Mouse (Mus musculus) heart, embryonic 13.5 days (tissue): ENCODE measurements around the gene Wdr86. TPM values are rescaled to one million over a fixed set of nuclear protein-coding genes. Genes with fewer than 3 reads are reported as not detected.

ENCODE experiments used
- ATAC-seq: fragments of 200-750 bp; cut with Nextera tagmentation; 2 replicates; pipeline ENCODE4 v1.8.0; 2017; ENCODE audit warnings: moderate TSS enrichment; ENCODE audit not compliant: insufficient number of reproducible peaks, low FRiP score, low TSS enrichment; ENCODE audit errors: extremely low read depth
- H3K27ac ChIP-seq: fragments of 300-500 bp; sonication (generic); replicated peaks from 2 replicates; pipeline ENCODE4 v1.5.1; 2015; ENCODE audit warnings: moderate library complexity, mild to moderate bottlenecking, inconsistent platforms
- H3K27me3 ChIP-seq: fragments of 300-500 bp; sonication (generic); replicated peaks from 2 replicates; pipeline ENCODE4 v1.6.1; 2015; ENCODE audit warnings: mild to moderate bottlenecking, inconsistent platforms
- H3K36me3 ChIP-seq: fragments of 300-500 bp; sonication (generic); 2 replicates; pipeline ENCODE4 v1.6.1; 2015; ENCODE audit warnings: mild to moderate bottlenecking, inconsistent platforms
- H3K4me1 ChIP-seq: fragments of 300-500 bp; sonication (generic); 2 replicates; pipeline ENCODE4 v1.6.1; 2015; ENCODE audit warnings: inconsistent platforms
- H3K4me2 ChIP-seq: fragments of 300-500 bp; sonication (generic); 2 replicates; pipeline ENCODE4 v1.6.1; 2015; ENCODE audit warnings: inconsistent platforms, mild to moderate bottlenecking, moderate library complexity
- H3K4me3 ChIP-seq: fragments of 300-500 bp; sonication (generic); 2 replicates; pipeline ENCODE4 v1.5.1; 2015; ENCODE audit warnings: moderate library complexity, mild to moderate bottlenecking, inconsistent platforms
- H3K9ac ChIP-seq: fragments of 300-500 bp; sonication (generic); 2 replicates; pipeline ENCODE4 v1.6.1; 2015; ENCODE audit warnings: inconsistent platforms, mild to moderate bottlenecking, moderate library complexity
- H3K9me3 ChIP-seq: fragments of 300-500 bp; sonication (generic); 2 replicates; pipeline ENCODE4 v1.6.1; 2016; ENCODE audit warnings: inconsistent platforms
- WGBS: fragments of 180-500 bp; shearing (Covaris S2); methylation state at CpG from one replicate; pipeline ENCODE4 v1.1.7; 2015; ENCODE audit warnings: mixed read lengths; 5-methylcytosine and 5-hydroxymethylcytosine counted together
- polyA plus RNA-seq: library from polyadenylated mRNA; unstranded; fragments of >200 nt; fragmentation: Nextera tagmentation; extraction: Ambion mirVana; gene quantifications from 2 replicates; pipeline ENCODE4 v1.2.1, GENCODE M21; 2015

Wdr86 gene
- polyA plus RNA-seq, 1 experiment from 2014 or later: 7.7 TPM

GRCm38 (mm10) chr5:24730986-24731385 is 459 bp upstream of the Wdr86 start:
- H3K9me3 ChIP-seq: no peaks in the 10 kb centered on the region

GRCm38 (mm10) chr5:24729797-24730487 is 585 bp downstream of the Wdr86 start:
- H3K4me1 ChIP-seq: peaks cover 63% of the 10 kb centered on the region
- H3K36me3 ChIP-seq: no peaks in the 10 kb centered on the region
- peak overlapping the region; percentile 62 for H3K4me3 ChIP-seq
- peak overlapping the region; percentile 83 for H3K9ac ChIP-seq
- 1% methylated on average over 49 of the region's 49 CpGs for WGBS
- peaks cover 38% of the 10 kb centered on the region for H3K27me3 ChIP-seq
- H3K4me2 ChIP-seq: peak overlapping the region; percentile 87
- H3K27ac ChIP-seq: peak overlapping the region; percentile 24; the same call in 1 of the 2 replicates
- H3K9me3 ChIP-seq: no peaks in the 10 kb centered on the region
- ATAC-seq: 0 out of 2 replicates have a peak, but pooled peaks have one; percentile 1

More at GRCm38 (mm10) chr5:24730986-24731385, 459 bp upstream of the Wdr86 start:
- no peak for ATAC-seq
- H3K4me3 ChIP-seq: peak overlapping the region; percentile 62
- H3K4me2 ChIP-seq: peak overlapping the region; percentile 87
- H3K36me3 ChIP-seq: no peaks in the 10 kb centered on the region
- peak overlapping the region; percentile 83 for H3K9ac ChIP-seq
- 1% methylated on average over 15 of the region's 15 CpGs for WGBS
- peaks cover 53% of the 10 kb centered on the region for H3K4me1 ChIP-seq
- H3K27ac ChIP-seq: peak overlapping the region; percentile 20
- peaks cover 38% of the 10 kb centered on the region for H3K27me3 ChIP-seq

- WGBS: 42% methylated on average over 12 of the region's 12 CpGs
Observed at GRCm38 (mm10) chr5:24726901-24727836, 3.4 kb downstream of the Wdr86 start.

GRCm38 (mm10) chr5:24725897-24726296 is 4.6 kb downstream of the Wdr86 start:
- Histone ChIP-seq H3K27ac (peak overlapping the region; percentile 69; the same call in 1 of the 2 replicates), H3K9me3 (no peaks in the 10 kb centered on the region), H3K36me3 (peaks cover 5% of the 10 kb centered on the region; the same call in 1 of the 2 replicates), H3K27me3 (peaks cover 26% of the 10 kb centered on the region), H3K4me2 (no peak overlapping the region), H3K4me3 (no peak overlapping the region), H3K9ac (no peak overlapping the region), H3K4me1 (peaks cover 48% of the 10 kb centered on the region)
- WGBS: 45% methylated on average over 6 of the region's 6 CpGs
- ATAC-seq: no peak

More at GRCm38 (mm10) chr5:24726901-24727836, 3.4 kb downstream of the Wdr86 start:
- Histone ChIP-seq H3K27me3 (peaks cover 38% of the 10 kb centered on the region), H3K9me3 (no peaks in the 10 kb centered on the region), H3K9ac (no peak overlapping the region), H3K27ac (no peak overlapping the region), H3K4me1 (peaks cover 58% of the 10 kb centered on the region), H3K36me3 (no peaks in the 10 kb centered on the region), H3K4me3 (no peak overlapping the region), H3K4me2 (no peak overlapping the region)
- no peak for ATAC-seq

GRCm38 (mm10) chr5:24724805-24725204 is 5.7 kb downstream of the Wdr86 start:
- ATAC-seq: peak; percentile 47; the same call in 1 of the 2 replicates
- Histone ChIP-seq H3K27ac (peak overlapping the region; percentile 71), H3K4me3 (no peak overlapping the region), H3K4me2 (no peak overlapping the region), H3K9ac (peak overlapping the region; percentile 28), H3K36me3 (peaks cover 5% of the 10 kb centered on the region; the same call in 1 of the 2 replicates), H3K27me3 (peaks cover 17% of the 10 kb centered on the region), H3K4me1 (peaks cover 38% of the 10 kb centered on the region), H3K9me3 (no peaks in the 10 kb centered on the region)
- 37% methylated on average over 5 of the region's 5 CpGs for WGBS

GRCm38 (mm10) chr5:24724270-24724634 is 6.3 kb downstream of the Wdr86 start:
- Histone ChIP-seq H3K4me2 (no peak overlapping the region), H3K4me1 (peaks cover 32% of the 10 kb centered on the region), H3K36me3 (peaks cover 5% of the 10 kb centered on the region; the same call in 1 of the 2 replicates), H3K9me3 (no peaks in the 10 kb centered on the region), H3K9ac (peak overlapping the region; percentile 24; the same call in 1 of the 2 replicates), H3K27ac (peak overlapping the region; percentile 71), H3K4me3 (no peak overlapping the region), H3K27me3 (peaks cover 12% of the 10 kb centered on the region)
- WGBS: 72% methylated on average over 5 of the region's 5 CpGs
- ATAC-seq: no peak

- 70% methylated on average over 11 of the region's 11 CpGs for WGBS
- Histone ChIP-seq H3K4me1 (peaks cover 32% of the 10 kb centered on the region), H3K9me3 (no peaks in the 10 kb centered on the region), H3K4me2 (no peak overlapping the region), H3K36me3 (peaks cover 5% of the 10 kb centered on the region; the same call in 1 of the 2 replicates), H3K4me3 (no peak overlapping the region), H3K27ac (peak overlapping the region; percentile 71; the same call in 1 of the 2 replicates), H3K27me3 (peaks cover 9% of the 10 kb centered on the region; the same call in 1 of the 2 replicates), H3K9ac (0 out of 2 replicates have a peak overlapping the region, but pooled peaks have one; percentile 24)
- ATAC-seq: no peak
Observed at GRCm38 (mm10) chr5:24723527-24724269, 6.8 kb downstream of the Wdr86 start.

- ATAC-seq: no peak
- H3K36me3 ChIP-seq: peaks cover 14% of the 10 kb centered on the region
Observed at GRCm38 (mm10) chr5:24719852-24720251, 10.7 kb downstream of the Wdr86 start.

GRCm38 (mm10) chr5:24718076-24718475 is 12.5 kb downstream of the Wdr86 start:
- no peaks in the 10 kb centered on the region for H3K9me3 ChIP-seq
- H3K4me2 ChIP-seq: no peak overlapping the region
- H3K27me3 ChIP-seq: no peaks in the 10 kb centered on the region
- H3K36me3 ChIP-seq: peaks cover 14% of the 10 kb centered on the region
- no peak overlapping the region for H3K4me3 ChIP-seq
- H3K27ac ChIP-seq: no peak overlapping the region
- H3K9ac ChIP-seq: no peak overlapping the region
- 90% methylated on average over 6 of the region's 6 CpGs for WGBS
- H3K4me1 ChIP-seq: no peaks in the 10 kb centered on the region
- ATAC-seq: no peak

More at GRCm38 (mm10) chr5:24719852-24720251, 10.7 kb downstream of the Wdr86 start:
- H3K27me3 ChIP-seq: no peaks in the 10 kb centered on the region
- H3K4me1 ChIP-seq: peaks cover 12% of the 10 kb centered on the region
- H3K9ac ChIP-seq: no peak overlapping the region
- no peak overlapping the region for H3K27ac ChIP-seq
- H3K4me2 ChIP-seq: no peak overlapping the region
- no peaks in the 10 kb centered on the region for H3K9me3 ChIP-seq
- WGBS: 79% methylated on average over 3 of the region's 3 CpGs
- H3K4me3 ChIP-seq: no peak overlapping the region

GRCm38 (mm10) chr5:24713987-24714386 is 16.5 kb downstream of the Wdr86 start:
- Histone ChIP-seq H3K4me2 (no peak overlapping the region), H3K36me3 (peaks cover 47% of the 10 kb centered on the region), H3K27ac (no peak overlapping the region), H3K4me3 (no peak overlapping the region), H3K9me3 (no peaks in the 10 kb centered on the region), H3K27me3 (no peaks in the 10 kb centered on the region), H3K4me1 (peaks cover 7% of the 10 kb centered on the region), H3K9ac (no peak overlapping the region)
- WGBS: 73% methylated on average over 6 of the region's 6 CpGs
- ATAC-seq: no peak
